Mouse (Mus musculus): ENCODE data around the gene Gm9837.

DNA sequence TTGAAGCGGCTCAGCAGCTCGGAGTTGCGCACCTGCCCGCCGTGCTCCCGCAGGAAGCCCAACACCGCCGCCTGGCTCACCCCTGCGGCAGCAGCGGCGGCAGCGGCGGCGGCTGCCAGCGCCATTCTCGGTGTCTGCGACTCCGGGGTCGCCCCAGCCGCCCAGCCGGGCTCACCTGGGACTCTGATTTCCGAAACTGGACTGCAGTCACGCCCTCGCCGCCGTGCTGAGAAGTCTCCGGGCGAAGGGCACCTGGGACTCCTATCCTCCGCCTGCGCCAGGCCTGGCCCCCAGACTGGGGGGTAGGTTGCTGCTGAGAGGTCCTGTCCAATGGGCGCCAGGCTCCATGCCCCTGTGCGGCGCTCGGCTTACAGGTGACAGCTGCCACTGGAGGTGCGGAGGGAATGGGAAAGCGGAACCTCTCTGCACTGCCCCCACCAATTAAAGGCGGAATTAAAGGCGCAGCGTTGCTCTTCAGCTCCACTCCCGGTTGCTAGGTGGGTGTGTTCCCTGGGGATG lies 9.6 kb upstream of the Gm9837 start, which contains the start of the genes Gm9945 and Sowaha:
- TF ChIP-seq CTCF (IDR thresholded peaks at IDR 0.05) = peak; percentile 49
- TF ChIP-seq POLR2A (IDR thresholded peaks at IDR 0.05; ENCODE audit: insufficient read depth, low read depth, low read length) = no peak
